Mouse (Mus musculus) midbrain, postnatal 0 days (tissue): ENCODE data around the gene Cacna2d4. TPM values are rescaled to one million over a fixed set of nuclear protein-coding genes. Genes with fewer than 3 reads are reported as not detected.
A peak's percentile ranks its signal among the peaks of the same experiment; 100 is the strongest.

Experiments used
- ATAC-seq: fragments of 200-750 bp; cut with Nextera tagmentation; 2 replicates; pipeline ENCODE4 v1.8.0; 2017; ENCODE audit warnings: moderate number of reproducible peaks, mild to moderate bottlenecking, moderate TSS enrichment, moderate library complexity; ENCODE audit not compliant: low FRiP score
- DNase-seq: peaks from one replicate; pipeline ENCODE4 v3.0.0-alpha.2; 2015; ENCODE audit warnings: low spot score
- H3K27ac ChIP-seq: fragments of 300-500 bp; sonication (generic); 2 replicates; pipeline ENCODE4 v1.5.1; 2014; ENCODE audit warnings: low read depth, mild to moderate bottlenecking, low read length, mixed read lengths
- H3K27me3 ChIP-seq: fragments of 300-500 bp; sonication (generic); 2 replicates; pipeline ENCODE4 v1.6.1; 2014; ENCODE audit warnings: low read length, control low read depth, mixed read lengths; ENCODE audit not compliant: insufficient read depth
- H3K36me3 ChIP-seq: fragments of 300-500 bp; sonication (generic); 2 replicates; pipeline ENCODE4 v1.6.1; 2014; ENCODE audit warnings: low read length, control low read depth, mixed read lengths; ENCODE audit not compliant: insufficient read depth
- H3K4me1 ChIP-seq: fragments of 300-500 bp; sonication (generic); 2 replicates; pipeline ENCODE4 v1.6.1; 2014; ENCODE audit warnings: mild to moderate bottlenecking, control low read depth, antibody characterized with exemption, low read length, mixed read lengths; ENCODE audit not compliant: insufficient read depth
- H3K4me2 ChIP-seq: fragments of 300-500 bp; sonication (generic); 2 replicates; pipeline ENCODE4 v1.6.1; 2014; ENCODE audit warnings: low read depth, mild to moderate bottlenecking, low read length, mixed read lengths; ENCODE audit not compliant: poor library complexity, severe bottlenecking
- H3K4me3 ChIP-seq: fragments of 300-500 bp; sonication (generic); 2 replicates; pipeline ENCODE4 v1.5.1; 2014; ENCODE audit warnings: low read depth, mild to moderate bottlenecking, low read length, moderate library complexity
- H3K9ac ChIP-seq: fragments of 300-500 bp; sonication (generic); replicated peaks from 2 replicates; pipeline ENCODE4 v1.6.1; 2014; ENCODE audit warnings: mild to moderate bottlenecking, low read length, moderate library complexity, mixed read lengths; ENCODE audit not compliant: poor library complexity, severe bottlenecking
- H3K9me3 ChIP-seq: fragments of 300-500 bp; sonication (generic); 2 replicates; pipeline ENCODE4 v1.6.1; 2016; ENCODE audit warnings: low read length, control low read depth
- CTCF ChIP-seq: IDR thresholded peaks from 2 replicates; pipeline ENCODE4 v1.5.1; 2016; ENCODE audit warnings: antibody characterized with exemption, mild to moderate bottlenecking
- WGBS: fragments of 180-500 bp; shearing (Covaris S2); extraction: QIAGEN DNeasy Blood & Tissue Kit; methylation state at CpG from one replicate; pipeline ENCODE4 v1.1.7; 2014; 5-methylcytosine and 5-hydroxymethylcytosine counted together
- polyA plus RNA-seq: library from polyadenylated mRNA; unstranded; fragments of >200 nt; fragmentation: Nextera tagmentation; extraction: Ambion mirVana; gene quantifications from 2 replicates; pipeline ENCODE4 v1.2.1, GENCODE M21; 2015
- total RNA-seq: library from RNA; depleted of rRNA; stranded (reverse); fragments of >200 nt; gene quantifications from 2 replicates; pipeline ENCODE4 v1.2.3, GENCODE M21; 2014

The Cacna2d4 gene
- total and polyA plus RNA-seq, 2 experiments from 2014 or later = 0.74 to 0.77 TPM

- WGBS = 92% methylated on average over 6 of the region's 6 CpGs
These were observed 67.0 kb downstream of the Cacna2d4 start for GRCm38 (mm10) chr6:119303331-119303730.

GRCm38 (mm10) chr6:119307867-119308413, 71.6 kb downstream of the Cacna2d4 start:
- TF ChIP-seq CTCF = no peak
- H3K9ac ChIP-seq = no peak overlapping the region
- DNase-seq (peak; percentile 21), ATAC-seq (no peak)
- H3K27ac ChIP-seq = no peak overlapping the region
- H3K36me3 ChIP-seq = no peaks in the 10 kb centered on the region
- H3K4me2 ChIP-seq = no peak overlapping the region
- WGBS = 39% methylated on average over 10 of the region's 10 CpGs
- no peaks in the 10 kb centered on the region for H3K27me3 ChIP-seq
- H3K4me3 ChIP-seq = no peak overlapping the region
- peaks cover 3% of the 10 kb centered on the region; the same call in 1 of the 2 replicates for H3K4me1 ChIP-seq
- no peaks in the 10 kb centered on the region for H3K9me3 ChIP-seq

More at GRCm38 (mm10) chr6:119303331-119303730, 67.0 kb downstream of the Cacna2d4 start:
- DNase-seq (no peak), ATAC-seq (no peak)
- no peak overlapping the region for H3K27ac ChIP-seq
- H3K27me3 ChIP-seq = no peaks in the 10 kb centered on the region
- H3K4me2 ChIP-seq = no peak overlapping the region
- TF ChIP-seq CTCF = no peak
- H3K9ac ChIP-seq = no peak overlapping the region
- no peaks in the 10 kb centered on the region for H3K36me3 ChIP-seq
- no peaks in the 10 kb centered on the region for H3K9me3 ChIP-seq
- no peaks in the 10 kb centered on the region for H3K4me1 ChIP-seq
- no peak overlapping the region for H3K4me3 ChIP-seq

- ATAC-seq (no peak), DNase-seq (no peak)
- no peak overlapping the region for H3K4me2 ChIP-seq
- no peak overlapping the region for H3K4me3 ChIP-seq
- H3K9me3 ChIP-seq = no peaks in the 10 kb centered on the region
- no peaks in the 10 kb centered on the region for H3K36me3 ChIP-seq
- H3K27me3 ChIP-seq = no peaks in the 10 kb centered on the region
- H3K9ac ChIP-seq = no peak overlapping the region
- TF ChIP-seq CTCF = no peak
- peaks cover 16% of the 10 kb centered on the region for H3K4me1 ChIP-seq
- no peak overlapping the region for H3K27ac ChIP-seq
- WGBS = 62% methylated on average over 9 of the region's 9 CpGs
These were observed 73.8 kb downstream of the Cacna2d4 start for GRCm38 (mm10) chr6:119310176-119310575.

GRCm38 (mm10) chr6:119312381-119312780, 76.1 kb downstream of the Cacna2d4 start:
- Histone ChIP-seq H3K27ac (no peak overlapping the region), H3K9ac (no peak overlapping the region), H3K27me3 (no peaks in the 10 kb centered on the region), H3K4me2 (no peak overlapping the region), H3K9me3 (no peaks in the 10 kb centered on the region), H3K4me1 (peaks cover 16% of the 10 kb centered on the region), H3K36me3 (peaks cover 21% of the 10 kb centered on the region), H3K4me3 (no peak overlapping the region)
- no peak for ATAC-seq
- 81% methylated on average over 6 of the region's 6 CpGs for WGBS
- TF ChIP-seq CTCF = no peak
- DNase-seq = no peak

GRCm38 (mm10) chr6:119313096-119313495, 76.8 kb downstream of the Cacna2d4 start:
- Histone ChIP-seq H3K9me3 (no peaks in the 10 kb centered on the region), H3K27ac (peak overlapping the region; percentile 75), H3K4me2 (no peak overlapping the region), H3K9ac (no peak overlapping the region), H3K27me3 (no peaks in the 10 kb centered on the region), H3K36me3 (peaks cover 28% of the 10 kb centered on the region), H3K4me3 (no peak overlapping the region), H3K4me1 (peaks cover 16% of the 10 kb centered on the region)
- TF ChIP-seq CTCF = no peak
- no peak for DNase-seq
- no peak; the same call in 1 of the 2 replicates for ATAC-seq
- 66% methylated on average over 3 of the region's 3 CpGs for WGBS

GRCm38 (mm10) chr6:119313588-119314375, 77.5 kb downstream of the Cacna2d4 start:
- Histone ChIP-seq H3K4me1 (peaks cover 16% of the 10 kb centered on the region), H3K4me3 (no peak overlapping the region), H3K9ac (peak overlapping the region; percentile 24; the same call in 1 of the 2 replicates), H3K27me3 (no peaks in the 10 kb centered on the region), H3K4me2 (no peak overlapping the region), H3K27ac (peak overlapping the region; percentile 75), H3K9me3 (no peaks in the 10 kb centered on the region), H3K36me3 (peaks cover 28% of the 10 kb centered on the region)
- ATAC-seq = peak; percentile 69
- DNase-seq = peak; percentile 78
- TF ChIP-seq CTCF = peak; percentile 17
- 39% methylated on average over 14 of the region's 14 CpGs for WGBS
